Comparison of ENCODE assay signal across 8 mouse cellular contexts in genomic region chr10:127226318-127226895, GRCm38 (mm10). TPM values are rescaled to one million over a fixed set of nuclear protein-coding genes. Genes with fewer than 3 reads are reported as not detected.
DNase-seq lines count a peak whose midpoint lies in the region; ATAC-seq lines count a peak whose summit lies in the region.

No protein-coding gene starts in this region.

- H3K27ac ChIP-seq in heart, embryonic 11.5 days (ENCODE audit: low read depth, low read length) = no peak overlapping the region

- no peaks in the 10 kb centered on the region for H3K9me3 ChIP-seq in heart, embryonic 11.5 days (replicated peaks; ENCODE audit: control insufficient read depth, low read length)

- 58% methylated on average over 8 of the region's 8 CpGs for WGBS in heart, embryonic 11.5 days (ENCODE audit: insufficient replicate concordance)

- no peak overlapping the region for H3K9ac ChIP-seq in heart, embryonic 11.5 days (ENCODE audit: low read depth, low read length)

- H3K4me3 ChIP-seq in heart, embryonic 11.5 days (ENCODE audit: low read depth, low read length) = no peak overlapping the region

- H3K4me1 ChIP-seq in heart, embryonic 11.5 days (ENCODE audit: control insufficient read depth, insufficient read depth, low read length) = no peaks in the 10 kb centered on the region

- 0 out of 2 replicates have a peak, but pooled peaks cover 4% of the 10 kb centered on the region for H3K27me3 ChIP-seq in heart, embryonic 11.5 days (ENCODE audit: control insufficient read depth, insufficient read depth, low read length)

- no peak for ATAC-seq in heart, embryonic 11.5 days (replicated peaks; ENCODE audit: insufficient number of reproducible peaks, low FRiP score, low TSS enrichment)

- no peak overlapping the region for H3K4me2 ChIP-seq in heart, embryonic 11.5 days

- H3K36me3 ChIP-seq in heart, embryonic 11.5 days (ENCODE audit: control insufficient read depth, insufficient read depth, low read length) = no peaks in the 10 kb centered on the region

- DNase-seq in heart, postnatal 4 days = peak; percentile 26
- DNase-seq in 416B (ENCODE audit: low read depth) (peak; percentile 36), NIH3T3 (ENCODE audit: low read depth) (peak; percentile 67)
- peak; percentile 58 for DNase-seq in kidney, postnatal 10 days
- DNase-seq in frontal cortex, postnatal 14 days (ENCODE audit: low spot score in 2 of 2) = no peak
- no peak for DNase-seq in left cerebral cortex, adult 18-20 months (ENCODE audit: low spot score in 2 of 2)
- DNase-seq in left cerebral cortex, adult 11 months (ENCODE audit: low spot score) = no peak

RNA-seq across cellular contexts. Expression of gene Pip4k2c, which starts 15.0 kb away (rescaled TPM):
- total RNA-seq in heart, postnatal 4 days (2021) = 10 to 100 TPM; 25.7 to 26.6 TPM
- 20.8 and 21.5 TPM in 2 replicates for polyA plus RNA-seq in heart, embryonic 11.5 days (2014; fragmentation: Nextera tagmentation; extraction: Ambion mirVana)
- total RNA-seq in left cerebral cortex, adult 18-20 months (2021) = 100 to 1,000 TPM; 116 to 121 TPM

RNA-seq across cellular contexts. Expression of gene Dtx3, which starts 30.9 kb away (rescaled TPM):
- 10 to 100 TPM; 50.0 to 53.8 TPM for total RNA-seq in heart, postnatal 4 days (2021)
- 82.3 and 83.0 TPM in 2 replicates for polyA plus RNA-seq in heart, embryonic 11.5 days (2014; fragmentation: Nextera tagmentation; extraction: Ambion mirVana)
- 100 to 1,000 TPM; 198 to 222 TPM for total RNA-seq in left cerebral cortex, adult 18-20 months (2021)

RNA-seq across cellular contexts. Expression of gene Arhgef25, which starts 36.5 kb away (rescaled TPM):
- 10 to 100 TPM; 19.9 to 21.0 TPM for total RNA-seq in heart, postnatal 4 days (2021)
- 17.9 and 18.0 TPM in 2 replicates for polyA plus RNA-seq in heart, embryonic 11.5 days (2014; fragmentation: Nextera tagmentation; extraction: Ambion mirVana)
- 100 to 1,000 TPM; 163 to 215 TPM for total RNA-seq in left cerebral cortex, adult 18-20 months (2021)

RNA-seq across cellular contexts. Expression of gene Kif5a, which starts 36.7 kb away (rescaled TPM):
- 1 to 10 TPM in 1 of 2 experiments, under 1 TPM in 1; 0.70 to 1.2 TPM for total RNA-seq in heart, postnatal 4 days (2021)
- 1.6 TPM in 2 replicates for polyA plus RNA-seq in heart, embryonic 11.5 days (2014; fragmentation: Nextera tagmentation; extraction: Ambion mirVana)
- 1,000 to 10,000 TPM; 1,032 to 1,108 TPM for total RNA-seq in left cerebral cortex, adult 18-20 months (2021)

RNA-seq across cellular contexts. Expression of gene Dctn2, which starts 39.8 kb away (rescaled TPM):
- total RNA-seq in heart, postnatal 4 days (2021) = 100 to 1,000 TPM; 151 to 159 TPM
- 135 and 136 TPM in 2 replicates for polyA plus RNA-seq in heart, embryonic 11.5 days (2014; fragmentation: Nextera tagmentation; extraction: Ambion mirVana)
- total RNA-seq in left cerebral cortex, adult 18-20 months (2021) = 100 to 1,000 TPM; 260 TPM

Comparison
In these comparisons a context has a peak if more than half of its experiments do, and no peak if none do; other contexts are left out.
1. DNase-seq: peak in heart, postnatal 4 days (single experiment), 416B (single experiment), NIH3T3 (single experiment) and kidney, postnatal 10 days (single experiment); none in frontal cortex, postnatal 14 days (0 of 2), left cerebral cortex, adult 18-20 months (0 of 2) and left cerebral cortex, adult 11 months (single experiment).
2. RNA of gene Pip4k2c, which starts 15.0 kb away (total RNA-seq): 116 to 121 TPM in left cerebral cortex, adult 18-20 months; 25.7 to 26.6 TPM in heart, postnatal 4 days; every median in the first group is over 4 times any median in the second.
3. RNA of gene Arhgef25, which starts 36.5 kb away (total RNA-seq): 163 to 215 TPM in left cerebral cortex, adult 18-20 months; 19.9 to 21.0 TPM in heart, postnatal 4 days; every median in the first group is over 4 times any median in the second.